Mouse (Mus musculus) brown adipose tissue, adult 24 weeks (tissue): ENCODE results near the gene Hax1. TPM values are rescaled to one million over a fixed set of nuclear protein-coding genes. Genes with fewer than 3 reads are reported as not detected.
A peak's percentile ranks its signal among the peaks of the same experiment; 100 is the strongest.

Experiments used
- H3K27ac ChIP-seq: fragments of 200-500 bp; replicated peaks from 2 replicates; pipeline ENCODE4 v1.5.1; 2012; ENCODE audit warnings: low read depth, mild to moderate bottlenecking, low read length
- H3K4me1 ChIP-seq: fragments of 200-500 bp; 2 replicates; pipeline ENCODE4 v1.6.1; 2012; ENCODE audit warnings: low read length, mixed read lengths; ENCODE audit not compliant: control insufficient read depth, insufficient read depth, insufficient read length
- H3K4me3 ChIP-seq: fragments of 200-500 bp; 2 replicates; pipeline ENCODE4 v1.5.1; 2012; ENCODE audit warnings: low read depth, mild to moderate bottlenecking, low read length, moderate library complexity; ENCODE audit not compliant: insufficient read depth
- polyA plus RNA-seq: library from polyadenylated mRNA; stranded (reverse); fragments of >200 nt; gene quantifications from 2 replicates; pipeline ENCODE4 v1.2.4, GENCODE M21; 2012; ENCODE audit not compliant: missing spikeins, insufficient read depth, insufficient read length

The Hax1 gene
- polyA plus RNA-seq, 1 experiment = 79.2 TPM

DNA sequence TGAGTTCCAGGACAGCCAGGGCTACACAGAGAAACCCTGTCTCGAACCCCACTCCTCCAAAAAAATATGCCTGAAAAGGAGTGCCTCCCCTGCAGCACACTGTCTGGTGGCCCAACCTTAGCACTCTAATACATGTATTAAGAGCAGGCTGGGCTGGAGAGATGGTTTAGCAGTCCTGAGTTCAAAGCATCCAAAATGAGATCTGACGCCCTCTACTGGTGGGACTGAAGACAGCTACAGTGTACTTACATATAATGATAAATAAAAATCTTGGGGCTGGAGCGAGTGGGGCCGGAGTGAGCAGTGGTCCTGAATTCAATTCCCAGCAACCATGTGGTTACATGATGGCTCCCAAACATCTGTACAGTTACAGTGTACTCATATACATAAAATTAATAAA lies 31.6 kb downstream of the Hax1 start:
- Histone ChIP-seq H3K27ac (no peak overlapping the region), H3K4me3 (no peak overlapping the region), H3K4me1 (no peaks in the 10 kb centered on the region)

DNA sequence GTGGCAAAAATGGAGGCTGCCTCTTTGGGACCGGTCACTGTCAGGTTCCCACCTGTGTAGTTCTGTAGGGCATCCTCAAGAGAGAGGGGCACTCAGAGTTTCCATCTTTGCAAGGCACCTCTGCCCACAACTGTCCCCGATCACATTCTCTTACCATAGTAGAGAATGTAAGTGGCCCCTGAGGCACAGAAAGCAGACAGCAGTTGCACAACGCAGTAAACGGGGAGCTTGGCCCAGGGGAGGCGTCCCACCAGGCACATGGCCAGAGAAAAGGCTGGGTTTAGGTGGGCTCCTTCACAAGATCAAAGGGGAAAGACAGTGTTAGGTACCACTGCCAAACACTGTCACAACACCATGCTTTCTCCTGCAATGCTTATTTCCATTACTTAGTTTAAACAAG lies 32.6 kb downstream of the Hax1 start:
- H3K4me1 ChIP-seq = 0 out of 2 replicates have a peak, but pooled peaks cover 2% of the 10 kb centered on the region
- H3K27ac ChIP-seq = no peak overlapping the region
- no peak overlapping the region for H3K4me3 ChIP-seq

DNA sequence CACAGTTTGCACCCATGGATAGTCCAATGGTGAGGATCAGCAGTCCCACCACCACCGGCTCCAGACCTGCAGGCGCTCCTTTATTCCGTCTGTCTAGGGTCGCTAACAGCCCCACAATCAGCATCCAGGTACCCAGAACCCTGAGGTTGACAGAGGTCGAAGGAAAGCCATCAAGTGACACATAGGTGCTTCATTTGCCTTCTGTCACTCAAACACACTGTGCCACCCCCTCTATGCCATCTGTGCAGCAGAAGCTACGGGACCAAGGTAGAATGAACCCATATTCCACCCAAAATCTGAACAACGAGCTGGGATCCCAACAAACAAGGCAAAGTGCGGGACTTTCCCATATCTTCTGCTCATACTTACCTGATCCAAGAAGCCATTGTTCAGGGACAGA lies 33.0 kb downstream of the Hax1 start:
- Histone ChIP-seq H3K4me3 (no peak overlapping the region), H3K27ac (no peak overlapping the region), H3K4me1 (0 out of 2 replicates have a peak, but pooled peaks cover 2% of the 10 kb centered on the region)

DNA sequence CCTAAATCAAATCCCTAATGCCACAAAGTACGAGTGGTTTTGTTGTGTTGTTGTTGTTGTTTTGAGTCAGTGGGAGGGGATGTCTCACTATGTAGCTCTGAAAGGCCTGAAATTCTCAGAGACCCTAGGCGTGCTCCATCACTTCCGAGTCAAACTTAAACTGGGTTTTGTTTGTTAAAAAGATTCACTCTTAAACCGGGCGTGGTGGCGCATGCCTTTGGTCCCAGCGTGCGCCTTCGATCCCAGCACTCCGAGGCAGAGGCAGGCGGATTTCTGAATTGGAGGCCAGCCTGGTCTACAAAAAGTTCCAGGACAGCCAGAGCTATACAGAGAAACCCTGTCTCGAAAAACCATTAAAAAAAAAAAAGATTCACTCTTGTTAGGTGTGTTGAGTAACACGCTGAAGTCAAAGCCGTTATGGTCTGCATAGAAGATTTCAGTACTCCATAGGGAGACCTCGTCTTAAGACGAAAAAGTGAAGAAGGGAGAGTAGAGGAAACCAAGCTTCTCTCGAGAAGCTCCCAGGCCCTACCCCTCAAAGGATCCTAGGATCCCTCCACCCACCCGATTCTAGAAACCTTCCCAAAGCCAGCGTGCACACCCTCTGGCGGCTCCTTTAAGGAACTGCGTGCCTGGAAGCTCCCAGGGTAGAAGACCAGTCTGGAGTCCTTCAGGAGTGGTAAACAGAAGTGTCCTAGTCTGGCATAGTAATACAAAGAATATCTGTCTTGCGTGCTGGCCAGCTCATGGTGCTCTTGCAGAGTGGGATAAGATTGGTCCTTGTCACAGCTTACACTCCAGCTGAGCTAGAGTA lies 34.4 kb downstream of the Hax1 start:
- H3K27ac ChIP-seq = peak overlapping the region; percentile 83
- 0 out of 2 replicates have a peak, but pooled peaks cover 2% of the 10 kb centered on the region for H3K4me1 ChIP-seq
- H3K4me3 ChIP-seq = peak overlapping the region; percentile 64

DNA sequence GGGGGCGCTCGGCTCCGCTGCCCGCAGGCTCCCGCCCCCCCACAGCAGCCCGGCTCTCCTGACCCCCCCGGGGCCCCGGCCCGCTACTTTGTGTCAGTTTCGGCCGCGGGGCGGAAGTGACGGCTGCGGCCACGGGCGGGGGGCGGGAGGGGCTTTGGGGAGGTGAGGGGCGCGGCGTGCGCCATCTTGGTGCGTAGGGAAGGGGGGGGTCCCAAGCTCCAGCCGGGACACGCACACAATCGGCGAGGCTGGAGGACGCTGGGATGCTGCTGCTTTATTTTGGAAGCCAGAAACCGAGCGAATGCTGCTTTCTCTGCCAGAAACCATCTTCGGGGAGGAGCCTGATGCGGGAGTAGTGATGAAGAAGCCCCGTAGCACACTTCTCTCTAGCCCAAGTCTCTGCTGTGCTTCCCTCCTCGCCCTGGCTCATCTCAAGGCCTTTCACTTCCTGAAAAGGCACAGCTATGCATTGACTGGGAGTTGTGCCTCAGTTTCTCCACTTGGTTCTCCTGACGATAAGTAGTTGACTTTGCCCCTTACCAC lies 35.3 kb downstream of the Hax1 start, which contains the start of gene Atp8b2:
TSS of gene Atp8b2 (minus strand) at position 288 of the 543 bp plus-strand sequence.
- H3K4me3 ChIP-seq = peak within 1 kb of the TSS; percentile 64
- peak within 1 kb of the TSS; percentile 84 for H3K27ac ChIP-seq
- H3K4me1 ChIP-seq = 0 out of 2 replicates have a peak, but pooled peaks cover 2% of the 10 kb centered on the region

DNA sequence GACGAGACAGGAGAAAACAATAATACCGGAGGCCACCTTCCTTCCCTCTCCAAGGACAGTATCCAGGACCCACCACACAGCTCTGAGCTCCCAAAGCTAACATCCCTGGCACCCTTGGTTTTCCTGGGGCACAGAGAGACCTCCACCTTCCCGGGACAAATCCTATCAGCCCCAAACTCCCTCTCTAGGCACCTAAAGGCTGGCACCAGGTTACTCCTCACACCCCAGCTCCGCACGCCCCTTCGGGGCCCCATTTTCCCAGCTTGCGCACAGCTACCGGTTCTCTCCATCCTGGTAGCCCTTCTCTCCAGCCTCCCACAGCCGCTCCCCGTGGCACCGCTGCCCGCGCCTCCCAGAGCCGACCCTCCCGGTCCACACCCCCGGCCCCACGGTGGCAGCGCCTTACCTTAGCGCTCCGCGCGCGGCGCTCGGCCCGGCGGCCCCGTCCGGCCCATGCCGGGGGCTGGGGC lies 35.8 kb downstream of the Hax1 start:
- Histone ChIP-seq H3K4me1 (0 out of 2 replicates have a peak, but pooled peaks cover 2% of the 10 kb centered on the region), H3K27ac (peak overlapping the region; percentile 84), H3K4me3 (peak overlapping the region; percentile 59)

DNA sequence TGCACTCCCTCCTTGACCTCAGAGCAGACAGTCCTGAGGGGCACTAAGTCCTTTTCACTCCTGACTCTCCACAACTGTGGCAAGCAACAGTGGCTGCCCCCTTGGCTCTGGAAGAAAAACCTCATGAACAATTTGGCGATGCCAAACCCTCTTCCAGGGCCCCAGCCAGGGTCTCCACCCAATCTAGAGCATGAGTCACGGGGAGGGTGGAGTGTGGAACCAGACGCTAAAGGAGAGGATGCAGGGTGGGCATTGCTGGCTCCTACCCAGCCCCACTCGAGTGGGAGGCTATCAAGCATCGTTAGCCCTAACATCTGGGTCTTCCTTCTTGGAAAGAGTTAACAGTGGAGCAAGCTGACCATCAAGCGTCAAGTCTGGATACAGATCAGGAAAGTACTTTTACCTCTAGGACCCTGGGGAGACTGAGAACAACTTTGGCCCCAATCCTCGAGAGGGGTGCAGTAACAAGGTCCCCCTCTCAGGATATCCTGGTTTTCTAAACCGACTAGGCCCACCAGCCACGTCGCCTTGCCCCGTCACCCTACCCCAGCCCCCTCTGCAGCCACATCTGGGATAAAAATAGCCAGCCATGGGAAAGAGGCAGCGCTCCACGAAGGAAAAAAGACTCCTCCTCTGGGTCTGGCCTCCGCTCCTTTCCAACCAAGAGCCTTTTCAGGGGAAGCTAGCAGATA lies 36.4 kb downstream of the Hax1 start:
- Histone ChIP-seq H3K4me1 (0 out of 2 replicates have a peak, but pooled peaks cover 2% of the 10 kb centered on the region), H3K4me3 (peak overlapping the region; percentile 59), H3K27ac (peak overlapping the region; percentile 84)

DNA sequence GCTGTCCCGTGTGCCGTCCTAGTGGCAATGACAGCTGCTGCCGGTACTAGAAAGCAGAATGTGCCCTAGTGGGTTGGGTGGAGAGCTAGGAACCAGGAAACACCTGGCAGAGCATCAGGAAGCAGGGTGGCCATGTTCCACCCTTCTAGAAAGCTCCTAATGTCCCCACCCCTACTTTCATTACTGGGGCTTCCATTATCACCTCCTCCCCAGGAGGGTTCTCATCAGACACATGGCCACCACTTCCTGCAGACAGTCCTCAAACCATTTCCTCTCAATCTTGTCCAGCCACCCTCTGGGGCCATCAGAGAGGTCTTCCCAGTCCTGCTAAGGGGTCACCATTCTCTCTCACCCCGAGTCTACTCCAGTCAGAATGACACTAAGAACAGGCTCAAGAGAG lies 37.1 kb downstream of the Hax1 start:
- Histone ChIP-seq H3K27ac (peak overlapping the region; percentile 84), H3K4me3 (peak overlapping the region; percentile 59)

DNA sequence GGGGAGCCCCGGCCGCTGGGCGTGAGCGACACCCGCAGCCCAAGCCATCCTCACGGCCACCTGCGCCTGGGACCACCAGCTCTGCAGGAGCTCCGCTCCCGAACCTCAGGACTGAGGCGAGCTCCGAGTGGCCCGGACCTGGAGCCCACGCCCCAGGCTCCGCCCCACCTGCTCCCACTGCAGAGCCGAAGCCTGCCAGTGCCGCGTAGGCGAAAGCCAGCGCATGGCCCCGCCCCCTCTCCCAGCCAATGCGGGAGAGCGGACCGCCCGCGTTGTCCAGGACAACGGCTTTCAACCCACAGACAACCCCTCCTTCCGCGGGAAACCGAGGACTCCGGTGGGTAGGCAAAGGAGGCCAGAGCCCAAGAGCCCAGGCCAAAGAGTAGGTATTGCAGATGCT lies 38.1 kb downstream of the Hax1 start:
- H3K4me3 ChIP-seq = peak overlapping the region; percentile 59
- H3K4me1 ChIP-seq = 0 out of 2 replicates have a peak, but pooled peaks cover 2% of the 10 kb centered on the region
- no peak overlapping the region for H3K27ac ChIP-seq

More for the DNA sequence above, 37.1 kb downstream of the Hax1 start:
- 0 out of 2 replicates have a peak, but pooled peaks cover 2% of the 10 kb centered on the region for H3K4me1 ChIP-seq

DNA sequence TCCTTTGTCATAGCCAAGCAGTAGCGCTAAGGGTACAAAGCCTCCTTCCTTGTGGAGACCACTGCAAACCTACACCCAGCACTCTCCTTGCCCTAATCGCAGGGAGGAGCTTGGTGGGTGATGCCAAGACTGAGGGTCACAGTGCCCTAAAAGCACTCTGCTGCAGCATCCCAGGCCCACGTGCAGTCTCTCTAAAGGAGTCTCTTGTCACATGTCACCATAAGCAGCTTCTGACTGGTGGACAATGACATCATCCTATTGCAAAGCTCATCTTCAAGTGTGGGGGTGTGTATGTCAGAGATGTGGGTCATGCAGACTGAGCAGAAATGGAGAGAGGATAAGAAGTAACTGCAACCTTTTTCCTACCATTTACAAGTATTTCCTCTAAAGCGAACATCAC lies 39.1 kb downstream of the Hax1 start:
- Histone ChIP-seq H3K4me3 (no peak overlapping the region), H3K27ac (no peak overlapping the region), H3K4me1 (0 out of 2 replicates have a peak, but pooled peaks cover 2% of the 10 kb centered on the region)

DNA sequence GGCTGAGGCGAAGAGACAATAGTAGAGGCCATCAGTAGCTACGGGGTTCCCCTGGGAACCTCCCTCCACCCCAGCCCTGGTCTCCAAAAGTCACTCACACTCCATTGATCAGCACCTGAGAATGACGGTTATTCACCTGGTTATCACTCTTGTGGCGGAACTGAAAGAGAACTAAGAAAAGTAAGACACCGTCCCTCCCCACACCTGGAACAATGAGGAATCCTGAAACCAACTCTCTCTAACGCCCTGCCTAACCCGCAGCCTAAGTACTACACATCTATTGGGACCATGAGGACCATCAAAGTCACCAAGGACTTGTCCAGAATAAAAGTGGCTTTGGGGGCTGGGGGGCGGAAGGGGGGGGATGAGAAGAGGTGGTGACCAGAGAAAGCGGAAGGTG lies 40.7 kb downstream of the Hax1 start:
- 0 out of 2 replicates have a peak, but pooled peaks cover 2% of the 10 kb centered on the region for H3K4me1 ChIP-seq
- H3K27ac ChIP-seq = no peak overlapping the region
- H3K4me3 ChIP-seq = no peak overlapping the region

DNA sequence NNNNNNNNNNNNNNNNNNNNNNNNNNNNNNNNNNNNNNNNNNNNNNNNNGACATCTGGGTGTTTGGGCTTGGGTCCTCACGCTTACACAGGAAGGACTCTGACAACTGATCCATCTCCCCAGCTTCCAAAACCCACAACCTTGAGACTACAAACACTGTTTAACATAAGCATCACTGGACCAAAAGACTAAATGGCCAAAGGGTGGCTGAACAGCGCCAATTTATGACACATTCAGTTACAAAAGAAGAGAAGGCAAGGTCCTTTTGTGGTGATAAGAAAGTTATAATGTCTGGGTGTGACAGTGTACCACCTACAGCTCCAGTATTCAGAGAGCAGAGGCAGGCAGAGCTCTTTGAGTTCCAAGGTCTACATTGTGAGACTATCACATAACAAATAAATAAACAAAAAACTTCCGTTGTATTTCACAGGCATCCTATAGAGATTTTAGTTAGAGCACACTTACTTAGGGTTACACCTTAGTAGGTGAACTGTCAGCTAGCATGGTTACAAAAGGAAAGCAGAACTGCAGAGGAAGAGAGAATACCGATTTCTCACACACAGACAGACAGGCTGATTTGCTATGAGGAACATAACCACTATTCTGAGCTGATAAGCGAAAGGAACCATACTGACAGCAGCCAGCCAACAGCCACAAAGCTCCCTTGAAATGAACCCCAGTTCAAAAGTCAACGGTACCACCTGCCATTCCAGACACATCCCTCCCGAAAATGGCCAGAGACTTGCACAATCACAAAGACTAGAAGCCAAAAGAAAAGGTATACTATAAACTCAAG lies 42.2 kb downstream of the Hax1 start:
- H3K4me1 ChIP-seq = no peaks in the 10 kb centered on the region
- H3K4me3 ChIP-seq = no peak overlapping the region
- H3K27ac ChIP-seq = no peak overlapping the region

DNA sequence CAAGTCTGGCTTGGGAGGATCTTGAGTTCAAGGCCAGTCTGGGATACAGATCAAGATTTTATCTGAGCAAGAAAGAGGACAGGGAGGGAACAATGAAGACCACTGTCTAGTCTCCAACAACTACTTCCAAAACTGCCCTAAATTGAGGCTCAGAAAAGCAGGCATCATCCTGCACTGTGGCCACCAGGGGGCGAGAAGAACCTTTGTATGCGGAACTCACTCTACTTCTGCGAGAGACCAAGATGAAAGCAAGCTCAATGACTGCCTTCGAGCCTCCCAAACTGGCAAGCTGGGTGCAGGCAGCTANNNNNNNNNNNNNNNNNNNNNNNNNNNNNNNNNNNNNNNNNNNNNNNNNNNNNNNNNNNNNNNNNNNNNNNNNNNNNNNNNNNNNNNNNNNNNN lies 45.2 kb downstream of the Hax1 start:
- Histone ChIP-seq H3K27ac (no peak overlapping the region), H3K4me1 (no peaks in the 10 kb centered on the region), H3K4me3 (no peak overlapping the region)

DNA sequence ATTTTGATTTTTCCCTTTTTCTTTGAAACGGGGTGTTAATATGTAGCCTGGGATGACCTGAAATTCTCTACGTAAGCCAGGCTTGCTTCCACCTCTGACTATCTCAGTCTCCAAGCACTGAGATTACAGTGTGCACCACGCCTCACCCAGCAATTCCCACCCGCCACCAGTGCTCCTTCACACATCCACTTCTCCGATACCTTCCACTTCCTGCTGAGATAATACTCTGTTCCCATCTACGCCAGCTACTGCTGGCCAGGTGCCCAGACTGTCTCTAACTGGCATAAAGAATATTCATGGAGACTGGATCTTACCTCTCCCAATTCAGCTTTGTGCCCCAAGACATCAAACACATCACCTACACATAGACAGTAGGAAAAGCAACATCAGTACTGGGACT lies 49.9 kb downstream of the Hax1 start:
- H3K4me3 ChIP-seq = no peak overlapping the region
- no peak overlapping the region for H3K27ac ChIP-seq
- no peaks in the 10 kb centered on the region for H3K4me1 ChIP-seq
